11 mouse cellular contexts compared by ENCODE assay signal in genomic region chr19:26753266-26753872, GRCm38 (mm10).
DNase-seq lines count a peak whose midpoint lies in the region; ATAC-seq and TF ChIP-seq lines count a peak whose summit lies in the region.
"Had no signal": no experiment of that assay in that cellular context is flagged by ENCODE, and none has a peak within 500 bp of the region (broad histone marks: within the 10 kb centered on the region; RNA-seq: fewer than 3 reads in every experiment).

No protein-coding gene starts in this region.

- no peaks in the 10 kb centered on the region for H3K27me3 ChIP-seq in heart, embryonic 16.5 days (ENCODE audit: control insufficient read depth, insufficient read depth, low read length)
- H3K27me3 ChIP-seq in heart, embryonic 12.5 days (replicated peaks), result no peaks in the 10 kb centered on the region
- H3K27me3 ChIP-seq in stomach, embryonic 14.5 days (ENCODE audit: control insufficient read depth, insufficient read depth, low read length), result no peaks in the 10 kb centered on the region
- no peaks in the 10 kb centered on the region for H3K27me3 ChIP-seq in stomach, postnatal 0 days (ENCODE audit: control insufficient read depth, insufficient read depth, low read length)
- H3K27me3 ChIP-seq: embryonic facial prominence, embryonic 12.5 days; liver, embryonic 12.5 days; neural tube, embryonic 13.5 days had no signal

- intact Hi-C loops in gastrocnemius, adult 2 months (cut with DNase I), result no loop called here

- peak overlapping the region; percentile 10; the same call in 1 of the 2 replicates for H3K4me2 ChIP-seq in heart, embryonic 16.5 days (ENCODE audit: low read depth, low read length)
- no peak overlapping the region for H3K4me2 ChIP-seq in heart, embryonic 12.5 days
- H3K4me2 ChIP-seq in stomach, embryonic 14.5 days (replicated peaks; ENCODE audit: low read depth, low read length), result no peak overlapping the region
- no peak overlapping the region for H3K4me2 ChIP-seq in stomach, postnatal 0 days (replicated peaks; ENCODE audit: low read depth)
- H3K4me2 ChIP-seq: embryonic facial prominence, embryonic 12.5 days; liver, embryonic 12.5 days; neural tube, embryonic 13.5 days had no signal

- H3K9ac ChIP-seq in heart, embryonic 16.5 days (ENCODE audit: low read length), result no peak overlapping the region
- H3K9ac ChIP-seq in heart, embryonic 12.5 days, result no peak overlapping the region
- H3K9ac ChIP-seq in stomach, embryonic 14.5 days (replicated peaks; ENCODE audit: low read depth, low read length), result no peak overlapping the region
- no peak overlapping the region for H3K9ac ChIP-seq in stomach, postnatal 0 days (ENCODE audit: low read length)
- H3K9ac ChIP-seq: embryonic facial prominence, embryonic 12.5 days; liver, embryonic 12.5 days; neural tube, embryonic 13.5 days had no signal

- WGBS in heart, embryonic 16.5 days, result 70% methylated on average over 7 of the region's 7 CpGs
- WGBS in heart, embryonic 12.5 days, result 72% methylated on average over 7 of the region's 7 CpGs
- 56% methylated on average over 7 of the region's 7 CpGs for WGBS in stomach, embryonic 14.5 days
- WGBS in stomach, postnatal 0 days, result 67% methylated on average over 7 of the region's 7 CpGs

- DNase-seq in stomach, postnatal 0 days (ENCODE audit: low spot score), result no peak
- DNase-seq in lung, postnatal 25 days (ENCODE audit: low spot score), result peak; percentile 28
- DNase-seq in adrenal gland, adult (ENCODE audit: inconsistent age in 2 of 2, low spot score in 1 of 2), result no peak
- DNase-seq in gastrocnemius, adult 2 months, result no peak
- DNase-seq in urinary bladder, adult 2 months (ENCODE audit: low spot score), result no peak

- ATAC-seq in heart, embryonic 16.5 days (replicated peaks; ENCODE audit: extremely low read depth, insufficient read depth, low FRiP score), result 0 out of 2 replicates have a peak, but pooled peaks have one; percentile 15
- ATAC-seq in heart, embryonic 12.5 days (ENCODE audit: insufficient number of reproducible peaks, low FRiP score), result no peak
- no peak for ATAC-seq in stomach, embryonic 14.5 days (ENCODE audit: insufficient number of reproducible peaks, insufficient read depth, low FRiP score, low read depth)
- no peak for ATAC-seq in stomach, postnatal 0 days (ENCODE audit: low FRiP score, low TSS enrichment)
- ATAC-seq: liver, embryonic 12.5 days had no signal

- H3K4me1 ChIP-seq in heart, embryonic 16.5 days (ENCODE audit: control insufficient read depth, insufficient read depth, low read length), result peaks cover 20% of the 10 kb centered on the region
- peaks cover 29% of the 10 kb centered on the region for H3K4me1 ChIP-seq in heart, embryonic 12.5 days (replicated peaks)
- H3K4me1 ChIP-seq in stomach, embryonic 14.5 days (ENCODE audit: control insufficient read depth, insufficient read depth, low read length), result peaks cover 15% of the 10 kb centered on the region; the same call in 1 of the 2 replicates
- no peaks in the 10 kb centered on the region for H3K4me1 ChIP-seq in stomach, postnatal 0 days (replicated peaks; ENCODE audit: control insufficient read depth, insufficient read depth)
- H3K4me1 ChIP-seq: liver, embryonic 12.5 days had no signal

- H3K9me3 ChIP-seq in heart, embryonic 16.5 days (replicated peaks; ENCODE audit: control insufficient read depth, low read length), result no peaks in the 10 kb centered on the region
- H3K9me3 ChIP-seq in heart, embryonic 12.5 days (replicated peaks), result no peaks in the 10 kb centered on the region
- no peaks in the 10 kb centered on the region for H3K9me3 ChIP-seq in stomach, embryonic 14.5 days (ENCODE audit: control insufficient read depth, low read depth, low read length)
- no peaks in the 10 kb centered on the region for H3K9me3 ChIP-seq in stomach, postnatal 0 days (ENCODE audit: control insufficient read depth, low read length)
- H3K9me3 ChIP-seq: embryonic facial prominence, embryonic 12.5 days; liver, embryonic 12.5 days; neural tube, embryonic 13.5 days had no signal

- no peak for TF ChIP-seq EP300 in stomach, postnatal 0 days (optimal IDR thresholded peaks at IDR 0.05)

- TF ChIP-seq CTCF in stomach, postnatal 0 days (IDR thresholded peaks at IDR 0.05; ENCODE audit: low read depth), result no peak
- no peak for TF ChIP-seq CTCF in gastrocnemius, adult 2 months (IDR thresholded peaks at IDR 0.05)

- H3K27ac ChIP-seq in heart, embryonic 16.5 days (ENCODE audit: low read length), result peak overlapping the region; percentile 42; the same call in 1 of the 2 replicates
- H3K27ac ChIP-seq in heart, embryonic 12.5 days (ENCODE audit: poor library complexity, severe bottlenecking), result no peak overlapping the region
- peak overlapping the region; percentile 16; the same call in 1 of the 2 replicates for H3K27ac ChIP-seq in stomach, embryonic 14.5 days (ENCODE audit: low read length)
- H3K27ac ChIP-seq in stomach, postnatal 0 days (replicated peaks), result no peak overlapping the region
- H3K27ac ChIP-seq in gastrocnemius, adult 2 months, result no peak overlapping the region
- H3K27ac ChIP-seq: embryonic facial prominence, embryonic 12.5 days; liver, embryonic 12.5 days; neural tube, embryonic 13.5 days had no signal

- H3K36me3 ChIP-seq in heart, embryonic 16.5 days (ENCODE audit: control insufficient read depth, insufficient read depth), result no peaks in the 10 kb centered on the region
- 0 out of 2 replicates have a peak, but pooled peaks cover 6% of the 10 kb centered on the region for H3K36me3 ChIP-seq in heart, embryonic 12.5 days
- peaks cover 2% of the 10 kb centered on the region; the same call in 1 of the 2 replicates for H3K36me3 ChIP-seq in stomach, embryonic 14.5 days (ENCODE audit: control insufficient read depth, insufficient read depth, low read length)
- H3K36me3 ChIP-seq in stomach, postnatal 0 days (ENCODE audit: control insufficient read depth, insufficient read depth, low read length), result no peaks in the 10 kb centered on the region
- H3K36me3 ChIP-seq: liver, embryonic 12.5 days; neural tube, embryonic 13.5 days had no signal

- no peak overlapping the region; the same call in 1 of the 2 replicates for H3K4me3 ChIP-seq in heart, embryonic 16.5 days (ENCODE audit: low read length)
- H3K4me3 ChIP-seq in heart, embryonic 12.5 days, result no peak overlapping the region
- no peak overlapping the region for H3K4me3 ChIP-seq in stomach, embryonic 14.5 days (ENCODE audit: low read depth, low read length)
- H3K4me3 ChIP-seq in stomach, postnatal 0 days (ENCODE audit: low read depth, low read length), result no peak overlapping the region
- H3K4me3 ChIP-seq in gastrocnemius, adult 2 months, result no peak overlapping the region
- H3K4me3 ChIP-seq: embryonic facial prominence, embryonic 12.5 days; liver, embryonic 12.5 days; neural tube, embryonic 13.5 days had no signal

Comparison
In these comparisons a context has a peak if more than half of its experiments do, and no peak if none do; other contexts are left out.
1. H3K27ac ChIP-seq: peak in heart, embryonic 16.5 days (single experiment) and stomach, embryonic 14.5 days (single experiment); none in heart, embryonic 12.5 days (single experiment), stomach, postnatal 0 days (single experiment) and gastrocnemius, adult 2 months (single experiment).